Mouse (Mus musculus): ENCODE results near the gene Brd3. TPM values are rescaled to one million over a fixed set of nuclear protein-coding genes. Genes with fewer than 3 reads are reported as not detected.

The Brd3 gene
- polyA plus RNA-seq, 1 experiment from 2014 or later = 80.9 TPM

GRCm38 (mm10) chr2:27442708-27443449 is 64.6 kb downstream of the Brd3 start:
- Histone ChIP-seq H3K4me1 (replicated peaks) (peaks cover 19% of the 10 kb centered on the region), H3K9me3 (replicated peaks) (no peaks in the 10 kb centered on the region), H3K36me3 (peaks cover 27% of the 10 kb centered on the region), H3K27ac (ENCODE audit: poor library complexity, severe bottlenecking) (peak overlapping the region; percentile 36; the same call in 1 of the 2 replicates), H3K9ac (peak overlapping the region; percentile 80), H3K4me2 (peak overlapping the region; percentile 86), H3K27me3 (replicated peaks) (no peaks in the 10 kb centered on the region), H3K4me3 (peak overlapping the region; percentile 60)
- peak; percentile 15; the same call in 1 of the 2 replicates for ATAC-seq (ENCODE audit: insufficient number of reproducible peaks, low FRiP score)
- WGBS = 26% methylated on average over 20 of the region's 20 CpGs

GRCm38 (mm10) chr2:27441767-27442707 is 65.4 kb downstream of the Brd3 start, which contains the start of gene Brd3os:
TSS of gene Brd3os (plus strand) at chr2:27442324.
- peak within 1 kb of the TSS; percentile 86 for H3K4me2 ChIP-seq
- H3K36me3 ChIP-seq = peaks cover 21% of the 10 kb centered on the region
- 2% methylated on average over 36 of the region's 36 CpGs for WGBS
- H3K27me3 ChIP-seq (replicated peaks) = no peaks in the 10 kb centered on the region
- peaks cover 24% of the 10 kb centered on the region for H3K4me1 ChIP-seq (replicated peaks)
- H3K9me3 ChIP-seq (replicated peaks) = no peaks in the 10 kb centered on the region
- peak; percentile 89 for ATAC-seq (ENCODE audit: insufficient number of reproducible peaks, low FRiP score)
- peak within 1 kb of the TSS; percentile 80 for H3K9ac ChIP-seq
- peak within 1 kb of the TSS; percentile 36; the same call in 1 of the 2 replicates for H3K27ac ChIP-seq (ENCODE audit: poor library complexity, severe bottlenecking)
- H3K4me3 ChIP-seq = peak within 1 kb of the TSS; percentile 60

- no peaks in the 10 kb centered on the region for H3K36me3 ChIP-seq
- no peaks in the 10 kb centered on the region for H3K27me3 ChIP-seq (replicated peaks)
- no peak overlapping the region for H3K4me3 ChIP-seq
- WGBS = 19% methylated on average over 11 of the region's 11 CpGs
- H3K4me2 ChIP-seq = no peak overlapping the region
- no peak overlapping the region for H3K27ac ChIP-seq (ENCODE audit: poor library complexity, severe bottlenecking)
- H3K4me1 ChIP-seq (replicated peaks) = peaks cover 27% of the 10 kb centered on the region
- no peak for ATAC-seq (ENCODE audit: insufficient number of reproducible peaks, low FRiP score)
- H3K9me3 ChIP-seq (replicated peaks) = no peaks in the 10 kb centered on the region
- no peak overlapping the region for H3K9ac ChIP-seq
Measured at GRCm38 (mm10) chr2:27438281-27438680, 69.2 kb downstream of the Brd3 start.

GRCm38 (mm10) chr2:27437876-27438275 is 69.6 kb downstream of the Brd3 start:
- 29% methylated on average over 1 of the region's 1 CpGs for WGBS
- ATAC-seq (ENCODE audit: insufficient number of reproducible peaks, low FRiP score) = no peak
- Histone ChIP-seq H3K4me3 (no peak overlapping the region), H3K4me2 (no peak overlapping the region), H3K27ac (ENCODE audit: poor library complexity, severe bottlenecking) (0 out of 2 replicates have a peak overlapping the region, but pooled peaks have one; percentile 20), H3K27me3 (replicated peaks) (no peaks in the 10 kb centered on the region), H3K4me1 (replicated peaks) (peaks cover 22% of the 10 kb centered on the region), H3K9ac (no peak overlapping the region), H3K9me3 (replicated peaks) (no peaks in the 10 kb centered on the region), H3K36me3 (no peaks in the 10 kb centered on the region)

- no peak for ATAC-seq (ENCODE audit: insufficient number of reproducible peaks, low FRiP score)
- no peak overlapping the region for H3K4me3 ChIP-seq
- no peaks in the 10 kb centered on the region for H3K36me3 ChIP-seq
- peaks cover 13% of the 10 kb centered on the region; the same call in 1 of the 2 replicates for H3K27me3 ChIP-seq (replicated peaks)
- H3K9ac ChIP-seq = no peak overlapping the region
- no peak overlapping the region for H3K27ac ChIP-seq (ENCODE audit: poor library complexity, severe bottlenecking)
- no peak overlapping the region for H3K4me2 ChIP-seq
- no peaks in the 10 kb centered on the region for H3K9me3 ChIP-seq (replicated peaks)
- WGBS = 70% methylated on average over 2 of the region's 2 CpGs
- peaks cover 10% of the 10 kb centered on the region for H3K4me1 ChIP-seq (replicated peaks)
Measured at GRCm38 (mm10) chr2:27432599-27432998, 74.9 kb downstream of the Brd3 start.

- Histone ChIP-seq H3K4me2 (no peak overlapping the region), H3K27me3 (replicated peaks) (peaks cover 13% of the 10 kb centered on the region; the same call in 1 of the 2 replicates), H3K36me3 (no peaks in the 10 kb centered on the region), H3K9ac (no peak overlapping the region), H3K27ac (ENCODE audit: poor library complexity, severe bottlenecking) (no peak overlapping the region), H3K4me3 (no peak overlapping the region), H3K4me1 (replicated peaks) (peaks cover 18% of the 10 kb centered on the region), H3K9me3 (replicated peaks) (no peaks in the 10 kb centered on the region)
- WGBS = 93% methylated on average over 7 of the region's 7 CpGs
- ATAC-seq (ENCODE audit: insufficient number of reproducible peaks, low FRiP score) = no peak
Measured at GRCm38 (mm10) chr2:27430621-27431020, 76.8 kb downstream of the Brd3 start.

GRCm38 (mm10) chr2:27428071-27428470 is 79.4 kb downstream of the Brd3 start:
- no peaks in the 10 kb centered on the region for H3K9me3 ChIP-seq (replicated peaks)
- no peak overlapping the region for H3K4me3 ChIP-seq
- under 1% methylated on average over 4 of the region's 4 CpGs for WGBS
- ATAC-seq (ENCODE audit: insufficient number of reproducible peaks, low FRiP score) = no peak
- H3K9ac ChIP-seq = no peak overlapping the region
- no peaks in the 10 kb centered on the region for H3K36me3 ChIP-seq
- no peak overlapping the region for H3K4me2 ChIP-seq
- H3K27ac ChIP-seq (ENCODE audit: poor library complexity, severe bottlenecking) = no peak overlapping the region
- peaks cover 29% of the 10 kb centered on the region for H3K4me1 ChIP-seq (replicated peaks)
- H3K27me3 ChIP-seq (replicated peaks) = peaks cover 13% of the 10 kb centered on the region; the same call in 1 of the 2 replicates

- Histone ChIP-seq H3K36me3 (no peaks in the 10 kb centered on the region), H3K4me3 (peak within 1 kb of the TSS; percentile 73), H3K4me2 (peak within 1 kb of the TSS; percentile 99), H3K9ac (peak within 1 kb of the TSS; percentile 87), H3K4me1 (replicated peaks) (peaks cover 29% of the 10 kb centered on the region), H3K9me3 (replicated peaks) (no peaks in the 10 kb centered on the region), H3K27ac (ENCODE audit: poor library complexity, severe bottlenecking) (peak within 1 kb of the TSS; percentile 26; the same call in 1 of the 2 replicates), H3K27me3 (replicated peaks) (peaks cover 13% of the 10 kb centered on the region; the same call in 1 of the 2 replicates)
- under 1% methylated on average over 58 of the region's 58 CpGs for WGBS
- peak; percentile 96 for ATAC-seq (ENCODE audit: insufficient number of reproducible peaks, low FRiP score)
Measured at GRCm38 (mm10) chr2:27426855-27427457, 80.5 kb downstream of the Brd3 start, which contains the start of gene Vav2. TSS of gene Vav2 (minus strand) at chr2:27427033.

GRCm38 (mm10) chr2:27426406-27426854 is 81.0 kb downstream of the Brd3 start:
- ATAC-seq (ENCODE audit: insufficient number of reproducible peaks, low FRiP score) = peak; percentile 68
- peak overlapping the region; percentile 26; the same call in 1 of the 2 replicates for H3K27ac ChIP-seq (ENCODE audit: poor library complexity, severe bottlenecking)
- WGBS = 1% methylated on average over 50 of the region's 64 CpGs
- H3K36me3 ChIP-seq = no peaks in the 10 kb centered on the region
- H3K4me1 ChIP-seq (replicated peaks) = peaks cover 32% of the 10 kb centered on the region
- no peaks in the 10 kb centered on the region for H3K9me3 ChIP-seq (replicated peaks)
- peak overlapping the region; percentile 73 for H3K4me3 ChIP-seq
- H3K9ac ChIP-seq = peak overlapping the region; percentile 87
- peaks cover 13% of the 10 kb centered on the region; the same call in 1 of the 2 replicates for H3K27me3 ChIP-seq (replicated peaks)
- H3K4me2 ChIP-seq = peak overlapping the region; percentile 99

GRCm38 (mm10) chr2:27425751-27426405 is 81.6 kb downstream of the Brd3 start:
- Histone ChIP-seq H3K27me3 (replicated peaks) (peaks cover 10% of the 10 kb centered on the region; the same call in 1 of the 2 replicates), H3K4me1 (replicated peaks) (peaks cover 32% of the 10 kb centered on the region), H3K9me3 (replicated peaks) (no peaks in the 10 kb centered on the region), H3K36me3 (no peaks in the 10 kb centered on the region), H3K9ac (peak overlapping the region; percentile 87), H3K4me3 (peak overlapping the region; percentile 73), H3K27ac (ENCODE audit: poor library complexity, severe bottlenecking) (peak overlapping the region; percentile 26; the same call in 1 of the 2 replicates), H3K4me2 (peak overlapping the region; percentile 99)
- under 1% methylated on average over 56 of the region's 60 CpGs for WGBS
- ATAC-seq (ENCODE audit: insufficient number of reproducible peaks, low FRiP score) = 0 out of 2 replicates have a peak, but pooled peaks have one; percentile 3
